Mouse (Mus musculus) midbrain, embryonic 16.5 days (tissue): ENCODE results near the gene B130006D01Rik. TPM values are rescaled to one million over a fixed set of nuclear protein-coding genes. Genes with fewer than 3 reads are reported as not detected.

Source experiments
- ATAC-seq: fragments of 200-750 bp; cut with Nextera tagmentation; 2 replicates; pipeline ENCODE4 v1.8.0; 2017; ENCODE audit warnings: moderate TSS enrichment
- H3K27ac ChIP-seq: fragments of 300-500 bp; sonication (generic); 2 replicates; pipeline ENCODE4 v1.5.1; 2014; ENCODE audit warnings: mild to moderate bottlenecking, low read length, mixed read lengths
- H3K27me3 ChIP-seq: fragments of 300-500 bp; sonication (generic); 2 replicates; pipeline ENCODE4 v1.6.1; 2014; ENCODE audit warnings: low read depth, low read length, mixed read lengths; ENCODE audit not compliant: control insufficient read depth, insufficient read depth
- H3K36me3 ChIP-seq: fragments of 300-500 bp; sonication (generic); 2 replicates; pipeline ENCODE4 v1.6.1; 2014; ENCODE audit warnings: mild to moderate bottlenecking, low read length, moderate library complexity, mixed read lengths; ENCODE audit not compliant: control insufficient read depth, insufficient read depth
- H3K4me1 ChIP-seq: fragments of 300-500 bp; sonication (generic); 2 replicates; pipeline ENCODE4 v1.6.1; 2014; ENCODE audit warnings: mild to moderate bottlenecking, low read length, mixed read lengths; ENCODE audit not compliant: control insufficient read depth, insufficient read depth
- H3K4me2 ChIP-seq: fragments of 300-500 bp; sonication (generic); 2 replicates; pipeline ENCODE4 v1.6.1; 2014; ENCODE audit warnings: mild to moderate bottlenecking, low read length, mixed read lengths
- H3K4me3 ChIP-seq: fragments of 300-500 bp; sonication (generic); 2 replicates; pipeline ENCODE4 v1.5.1; 2014; ENCODE audit warnings: low read depth, mild to moderate bottlenecking, low read length, moderate library complexity, mixed read lengths
- H3K9ac ChIP-seq: fragments of 300-500 bp; sonication (generic); 2 replicates; pipeline ENCODE4 v1.6.1; 2014; ENCODE audit warnings: low read depth, low read length, mixed read lengths
- H3K9me3 ChIP-seq: fragments of 300-500 bp; sonication (generic); replicated peaks from 2 replicates; pipeline ENCODE4 v1.6.1; 2014; ENCODE audit warnings: mild to moderate bottlenecking, low read length, mixed read lengths; ENCODE audit not compliant: control insufficient read depth, poor library complexity, severe bottlenecking
- WGBS: fragments of 180-500 bp; shearing (Covaris S2); extraction: QIAGEN DNeasy Blood & Tissue Kit; methylation state at CpG from one replicate; pipeline ENCODE4 v1.1.7; 2014; 5-methylcytosine and 5-hydroxymethylcytosine counted together
- polyA plus RNA-seq: library from polyadenylated mRNA; unstranded; fragments of >200 nt; fragmentation: Nextera tagmentation; extraction: Ambion mirVana; gene quantifications from 2 replicates; pipeline ENCODE4 v1.2.1, GENCODE M21; 2015

The B130006D01Rik gene
- polyA plus RNA-seq, 1 experiment from 2014 or later: 1.3 TPM

DNA sequence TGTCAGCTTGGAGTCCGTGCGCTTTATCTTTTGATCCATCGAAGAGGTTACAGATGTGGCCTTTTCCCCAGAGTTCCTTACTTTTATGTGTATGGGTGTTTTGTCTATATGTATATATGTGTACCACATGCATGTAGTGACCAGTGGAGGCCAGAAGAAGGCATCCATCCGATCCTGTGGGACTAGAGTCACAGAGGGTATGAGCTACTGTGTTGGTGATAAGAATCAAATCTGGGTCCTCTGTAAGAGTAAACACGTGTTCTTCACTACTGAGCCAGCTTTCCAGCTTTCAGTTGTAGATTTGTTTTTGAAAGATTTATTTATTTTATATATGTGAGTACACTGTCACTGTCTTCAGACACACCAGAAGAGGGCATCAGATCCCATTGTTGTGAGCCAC is 4.6 kb downstream of the B130006D01Rik start:
- ATAC-seq: no peak
- H3K9me3 ChIP-seq: no peaks in the 10 kb centered on the region
- H3K27ac ChIP-seq: no peak overlapping the region
- H3K27me3 ChIP-seq: no peaks in the 10 kb centered on the region
- 92% methylated on average over 5 of the region's 5 CpGs for WGBS
- H3K4me2 ChIP-seq: no peak overlapping the region
- H3K9ac ChIP-seq: no peak overlapping the region
- H3K4me1 ChIP-seq: no peaks in the 10 kb centered on the region
- H3K4me3 ChIP-seq: no peak overlapping the region
- no peaks in the 10 kb centered on the region for H3K36me3 ChIP-seq

DNA sequence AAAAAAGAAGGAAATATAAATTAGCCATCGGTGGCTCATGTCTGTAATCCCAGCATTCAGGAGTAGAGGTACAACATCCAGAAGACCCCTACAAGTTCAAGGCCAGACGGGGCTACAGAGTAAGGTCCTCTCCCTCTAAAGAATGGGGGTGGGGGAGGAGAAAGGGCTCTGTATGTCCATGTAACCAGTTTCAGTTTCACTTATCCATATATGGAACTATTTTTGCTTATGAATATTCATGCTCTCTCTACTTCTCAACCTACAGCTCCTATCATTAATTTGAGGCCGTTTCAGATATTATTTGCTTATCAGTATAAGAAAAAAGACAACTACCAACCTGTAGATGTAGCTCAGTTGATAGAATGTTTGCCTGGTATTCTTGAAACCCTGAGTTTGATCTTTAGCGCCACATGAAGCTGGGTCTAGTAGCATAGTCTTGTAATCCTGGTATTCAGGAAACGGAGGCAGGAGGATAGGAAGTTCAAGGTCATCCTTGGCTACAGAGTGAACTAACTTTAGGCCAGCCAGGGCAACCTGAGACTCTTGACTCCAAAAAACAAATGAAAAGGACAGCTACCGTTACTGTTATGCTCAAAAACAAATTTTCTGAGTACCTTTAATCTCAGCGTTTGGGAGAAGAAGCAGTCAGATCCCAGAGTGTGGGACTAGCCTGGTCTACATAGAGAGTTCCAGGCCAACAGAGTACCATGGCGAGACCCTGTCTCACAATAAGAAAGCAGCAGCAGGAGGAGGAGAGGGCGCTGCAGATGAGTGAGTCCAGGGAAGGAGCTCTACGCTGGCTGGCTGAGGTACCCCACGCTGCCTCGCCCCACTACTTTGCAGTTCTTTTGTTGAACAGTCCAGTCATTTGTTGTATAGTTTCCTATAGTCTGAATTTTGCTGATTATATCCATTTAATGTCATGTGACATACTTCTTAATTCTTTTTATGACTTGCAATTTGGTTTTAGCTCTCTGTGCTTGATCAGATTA is 5.8 kb downstream of the B130006D01Rik start:
- no peaks in the 10 kb centered on the region for H3K27me3 ChIP-seq
- no peak overlapping the region for H3K27ac ChIP-seq
- no peaks in the 10 kb centered on the region for H3K4me1 ChIP-seq
- H3K9me3 ChIP-seq: no peaks in the 10 kb centered on the region
- no peak for ATAC-seq
- H3K4me2 ChIP-seq: no peak overlapping the region
- no peak overlapping the region for H3K4me3 ChIP-seq
- 84% methylated on average over 12 of the region's 12 CpGs for WGBS
- H3K36me3 ChIP-seq: no peaks in the 10 kb centered on the region
- no peak overlapping the region for H3K9ac ChIP-seq

DNA sequence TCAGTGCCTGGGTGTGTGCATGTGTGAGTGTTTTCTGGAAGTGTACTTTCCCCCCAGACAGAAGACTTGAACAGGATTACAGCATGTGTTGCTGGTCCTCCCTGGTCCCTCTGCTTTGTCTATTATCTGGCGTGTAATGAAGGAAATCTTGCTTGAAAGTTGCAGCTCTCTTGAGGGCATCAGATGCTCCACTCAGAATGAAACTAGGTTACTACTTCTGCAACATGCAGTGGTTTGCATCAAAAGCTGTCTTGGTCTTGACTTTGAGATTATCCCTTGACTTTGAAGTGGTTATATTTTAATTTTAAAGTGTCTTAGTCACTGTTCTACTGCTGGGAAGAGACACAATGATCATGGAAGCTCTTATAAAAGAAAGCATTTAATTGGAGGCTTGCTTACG is 11.1 kb downstream of the B130006D01Rik start:
- Histone ChIP-seq H3K4me3 (no peak overlapping the region), H3K27me3 (no peaks in the 10 kb centered on the region), H3K9ac (no peak overlapping the region), H3K9me3 (no peaks in the 10 kb centered on the region), H3K4me1 (0 out of 2 replicates have a peak, but pooled peaks cover 2% of the 10 kb centered on the region), H3K36me3 (no peaks in the 10 kb centered on the region), H3K27ac (no peak overlapping the region), H3K4me2 (no peak overlapping the region)
- no peak for ATAC-seq
- 88% methylated on average over 2 of the region's 2 CpGs for WGBS

DNA sequence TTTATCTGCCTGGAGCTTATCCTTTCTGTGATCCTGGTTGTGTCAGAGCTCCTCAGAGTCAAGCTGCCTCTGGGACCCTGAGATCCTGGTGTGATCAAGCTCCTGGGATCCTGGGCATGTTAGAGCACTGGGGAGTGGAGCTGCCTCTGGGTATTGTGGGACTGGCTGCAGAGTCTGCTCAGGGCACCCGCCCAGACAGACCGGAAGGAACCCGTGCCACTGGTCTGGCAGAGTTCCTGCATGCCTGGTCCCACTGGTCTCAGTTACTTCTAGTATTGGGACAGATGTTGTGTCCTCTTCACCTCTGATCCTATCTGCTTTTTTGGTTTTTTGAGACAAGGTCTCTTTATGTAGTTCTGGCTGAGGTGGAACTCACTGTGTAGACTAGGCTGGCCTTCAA is 14.4 kb downstream of the B130006D01Rik start:
- H3K9ac ChIP-seq: no peak overlapping the region
- no peak overlapping the region for H3K4me3 ChIP-seq
- no peak overlapping the region for H3K4me2 ChIP-seq
- H3K9me3 ChIP-seq: no peaks in the 10 kb centered on the region
- no peak for ATAC-seq
- H3K27ac ChIP-seq: no peak overlapping the region
- H3K27me3 ChIP-seq: no peaks in the 10 kb centered on the region
- 98% methylated on average over 3 of the region's 3 CpGs for WGBS
- H3K36me3 ChIP-seq: no peaks in the 10 kb centered on the region
- 0 out of 2 replicates have a peak, but pooled peaks cover 2% of the 10 kb centered on the region for H3K4me1 ChIP-seq

DNA sequence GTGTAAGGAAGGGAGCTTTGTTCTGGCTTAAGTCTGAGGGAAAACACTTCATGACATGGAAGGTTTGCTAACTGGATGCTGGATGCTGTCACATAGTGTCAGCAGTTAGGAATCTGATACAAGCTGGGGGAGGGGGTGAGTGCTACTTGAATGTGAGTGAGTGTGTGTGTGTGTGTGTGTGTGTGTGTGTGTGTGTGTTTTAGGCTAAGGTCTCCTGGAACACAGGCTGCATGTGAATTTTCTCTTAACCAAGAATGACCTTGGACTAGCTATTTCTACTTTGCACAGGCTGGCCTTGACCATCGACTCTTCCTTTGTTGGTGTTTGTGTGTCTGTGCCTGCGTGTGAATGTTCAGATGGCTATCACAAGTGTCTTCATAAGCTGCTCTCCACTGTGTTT is 21.1 kb downstream of the B130006D01Rik start:
- H3K4me2 ChIP-seq: no peak overlapping the region
- H3K9me3 ChIP-seq: no peaks in the 10 kb centered on the region; the same call in 1 of the 2 replicates
- no peak overlapping the region for H3K4me3 ChIP-seq
- H3K27me3 ChIP-seq: no peaks in the 10 kb centered on the region
- H3K36me3 ChIP-seq: 0 out of 2 replicates have a peak, but pooled peaks cover 2% of the 10 kb centered on the region
- no peak for ATAC-seq
- H3K4me1 ChIP-seq: no peaks in the 10 kb centered on the region
- H3K27ac ChIP-seq: no peak overlapping the region
- no peak overlapping the region for H3K9ac ChIP-seq
- 95% methylated on average over 2 of the region's 2 CpGs for WGBS

DNA sequence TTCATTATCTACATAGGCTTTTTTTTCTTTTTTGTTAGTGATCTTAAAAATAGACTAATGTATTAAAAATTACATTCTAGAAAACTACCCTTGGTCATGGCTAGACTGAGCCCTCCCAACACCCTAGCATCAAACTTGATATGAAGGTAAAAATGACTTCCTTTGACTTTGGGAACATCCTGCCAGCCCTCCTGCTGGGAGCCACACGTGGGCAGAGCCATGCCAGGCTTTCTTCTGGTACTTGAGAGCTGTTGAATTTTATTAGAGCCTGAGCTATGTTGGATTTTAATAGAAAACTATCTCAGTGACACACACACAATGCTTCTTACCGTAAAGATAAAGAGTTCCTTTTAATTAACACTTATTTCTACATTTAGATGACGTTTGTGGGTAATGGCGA is 23.4 kb downstream of the B130006D01Rik start:
- Histone ChIP-seq H3K27ac (no peak overlapping the region), H3K27me3 (no peaks in the 10 kb centered on the region), H3K4me2 (no peak overlapping the region), H3K9me3 (no peaks in the 10 kb centered on the region; the same call in 1 of the 2 replicates), H3K9ac (no peak overlapping the region), H3K4me1 (no peaks in the 10 kb centered on the region), H3K36me3 (0 out of 2 replicates have a peak, but pooled peaks cover 2% of the 10 kb centered on the region), H3K4me3 (no peak overlapping the region)
- 70% methylated on average over 4 of the region's 4 CpGs for WGBS
- no peak for ATAC-seq

DNA sequence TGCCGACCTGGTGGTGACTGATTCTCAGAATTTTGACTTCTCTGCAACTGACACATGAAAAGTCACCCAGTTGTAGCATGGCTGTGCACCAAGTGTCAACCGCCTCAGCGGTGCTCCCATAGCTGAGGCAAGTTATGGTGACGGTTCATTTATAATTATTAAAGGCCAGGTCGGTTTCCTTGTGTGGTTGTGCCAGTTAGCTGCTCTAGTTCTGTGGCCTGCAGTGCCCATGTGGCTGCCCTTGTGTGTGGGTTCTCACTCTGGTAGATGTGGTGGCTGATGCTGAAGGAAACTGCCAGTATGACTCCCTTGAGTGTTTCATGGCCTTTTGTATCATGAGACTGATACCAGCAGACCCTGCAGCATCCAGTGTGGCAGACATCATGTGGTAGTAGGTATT is 24.9 kb downstream of the B130006D01Rik start:
- Histone ChIP-seq H3K4me3 (no peak overlapping the region), H3K4me2 (no peak overlapping the region), H3K9me3 (no peaks in the 10 kb centered on the region; the same call in 1 of the 2 replicates), H3K27me3 (no peaks in the 10 kb centered on the region), H3K36me3 (peaks cover 2% of the 10 kb centered on the region; the same call in 1 of the 2 replicates), H3K27ac (no peak overlapping the region), H3K9ac (no peak overlapping the region), H3K4me1 (no peaks in the 10 kb centered on the region)
- WGBS: 88% methylated on average over 5 of the region's 5 CpGs
- ATAC-seq: no peak

DNA sequence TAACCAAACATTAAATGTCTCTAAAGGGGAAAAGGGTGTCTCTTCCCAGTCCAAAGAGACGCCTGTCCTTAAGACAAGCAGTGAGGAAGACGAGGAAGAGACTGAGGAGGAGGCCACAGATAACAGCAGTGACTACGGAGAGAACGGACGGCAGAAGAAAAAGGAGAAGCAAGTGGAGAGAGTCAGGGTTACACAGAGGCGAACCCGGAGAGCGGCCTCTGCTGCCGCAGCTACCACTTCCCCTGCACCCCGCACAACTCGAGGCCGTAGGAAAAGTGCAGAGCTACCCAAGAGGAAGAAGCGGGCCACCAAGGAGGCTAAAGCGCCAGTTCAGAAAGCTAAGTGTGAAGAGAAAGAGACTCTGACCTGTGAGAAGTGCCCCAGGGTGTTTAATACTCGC is 26.2 kb downstream of the B130006D01Rik start:
- no peak for ATAC-seq
- Histone ChIP-seq H3K9ac (no peak overlapping the region), H3K27me3 (no peaks in the 10 kb centered on the region), H3K9me3 (no peaks in the 10 kb centered on the region), H3K36me3 (peaks cover 7% of the 10 kb centered on the region; the same call in 1 of the 2 replicates), H3K4me3 (no peak overlapping the region), H3K27ac (no peak overlapping the region), H3K4me1 (no peaks in the 10 kb centered on the region), H3K4me2 (no peak overlapping the region)
- 86% methylated on average over 15 of the region's 15 CpGs for WGBS

DNA sequence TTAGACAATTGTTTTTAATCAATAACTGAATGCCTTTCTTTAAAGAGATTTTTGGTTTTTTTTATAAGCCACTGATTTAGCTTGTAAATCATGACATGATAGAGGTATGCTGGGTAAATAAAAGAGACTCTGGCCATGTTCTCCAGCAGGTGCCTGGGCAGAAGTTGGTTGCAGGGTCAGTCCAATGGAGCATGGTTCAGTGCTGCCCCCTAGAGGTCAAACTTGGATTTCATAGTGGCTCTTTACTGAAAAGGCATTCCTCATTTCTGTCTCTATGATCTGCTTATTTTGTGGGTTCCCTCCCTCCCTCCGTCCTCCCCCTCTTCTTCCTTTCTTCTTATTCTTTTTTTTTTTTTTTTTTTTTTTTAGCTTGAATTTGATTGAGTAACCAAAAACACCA is 27.6 kb downstream of the B130006D01Rik start:
- ATAC-seq: no peak
- Histone ChIP-seq H3K9me3 (no peaks in the 10 kb centered on the region), H3K27me3 (no peaks in the 10 kb centered on the region), H3K9ac (no peak overlapping the region), H3K4me1 (no peaks in the 10 kb centered on the region), H3K4me2 (no peak overlapping the region), H3K27ac (no peak overlapping the region), H3K36me3 (peaks cover 15% of the 10 kb centered on the region; the same call in 1 of the 2 replicates), H3K4me3 (no peak overlapping the region)
- 8% methylated on average over 1 of the region's 1 CpGs for WGBS
